ENCODE assay signal across 11 mouse cellular contexts in the genomic region with DNA sequence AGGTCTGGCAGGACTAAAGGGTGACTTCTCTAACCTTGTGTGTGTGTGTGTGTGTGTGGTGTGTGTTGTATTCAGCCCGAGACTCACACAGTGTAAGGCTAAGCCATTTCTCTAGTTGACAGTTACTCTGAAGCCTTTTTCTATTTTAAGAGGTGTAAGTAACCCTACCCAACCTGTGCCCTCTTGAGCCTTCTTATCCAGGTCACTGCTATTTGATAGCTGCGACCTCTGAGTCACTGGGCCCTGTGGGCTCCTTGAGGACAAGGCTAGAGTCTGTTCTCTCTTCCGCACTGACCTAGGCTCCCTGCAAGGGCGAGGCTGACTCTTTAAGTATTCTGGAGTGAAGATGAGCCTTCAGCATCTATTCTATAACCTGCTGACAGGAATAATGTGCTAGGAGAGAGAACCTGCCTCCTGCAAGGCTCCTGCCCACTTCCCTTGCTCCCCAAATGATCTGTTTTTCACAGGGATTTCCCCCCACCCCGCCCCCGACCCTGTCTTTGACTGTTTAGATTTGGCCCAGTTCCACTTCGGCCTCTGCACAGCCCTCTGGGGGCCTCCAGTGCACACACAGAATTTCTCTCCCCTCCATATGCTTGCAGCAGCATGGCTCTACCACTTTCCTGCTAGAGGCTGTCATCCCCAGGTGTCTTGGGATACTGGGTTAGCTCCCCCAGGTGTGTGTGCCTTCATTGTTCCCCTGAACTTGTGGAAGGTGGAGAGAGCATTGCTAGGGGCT. TPM values are rescaled to one million over a fixed set of nuclear protein-coding genes. Genes with fewer than 3 reads are reported as not detected.
DNase-seq lines count a peak whose midpoint lies in the region; ATAC-seq lines count a peak whose summit lies in the region.
"Had no signal": no experiment of that assay in that cellular context is flagged by ENCODE, and none has a peak within 500 bp of the region (broad histone marks: within the 10 kb centered on the region; RNA-seq: fewer than 3 reads in every experiment).

No protein-coding gene starts in this region.

- WGBS in hindbrain, embryonic 16.5 days = 56% methylated on average over 7 of the region's 7 CpGs
- 66% methylated on average over 7 of the region's 7 CpGs for WGBS in hindbrain, embryonic 10.5 days
- 49% methylated on average over 7 of the region's 7 CpGs for WGBS in limb, embryonic 13.5 days

- no peaks in the 10 kb centered on the region for H3K36me3 ChIP-seq in hindbrain, embryonic 16.5 days (ENCODE audit: control insufficient read depth, insufficient read depth, low read length)
- no peaks in the 10 kb centered on the region for H3K36me3 ChIP-seq in hindbrain, embryonic 10.5 days
- no peaks in the 10 kb centered on the region for H3K36me3 ChIP-seq in limb, embryonic 13.5 days

- H3K27ac ChIP-seq in hindbrain, embryonic 16.5 days (ENCODE audit: low read depth, low read length) = no peak overlapping the region
- no peak overlapping the region for H3K27ac ChIP-seq in hindbrain, embryonic 10.5 days
- H3K27ac ChIP-seq in limb, embryonic 13.5 days = no peak overlapping the region

- peak; percentile 54; the same call in 1 of the 2 replicates for ATAC-seq in hindbrain, embryonic 16.5 days
- ATAC-seq in limb, embryonic 13.5 days (ENCODE audit: low FRiP score, low read depth) = peak; percentile 28; the same call in 1 of the 2 replicates
- ATAC-seq in CD4-positive, CD25-positive, alpha-beta regulatory T cell, adult 4 months = no peak

- no peak for DNase-seq in hindbrain, embryonic 10.5 days (ENCODE audit: low spot score)
- peak; percentile 12 to 58 for DNase-seq in spleen, postnatal 4 days (ENCODE audit: low spot score in 2 of 2)
- no peak for DNase-seq in spleen, postnatal 14 days (ENCODE audit: low spot score in 2 of 2)
- DNase-seq in right cerebral cortex, adult 2 months (ENCODE audit: low spot score in 2 of 2) = no peak
- DNase-seq in layer of hippocampus, adult 8-10 months (ENCODE audit: low spot score in 2 of 2) = no peak
- DNase-seq: cerebellum, postnatal 25 days; right cerebral cortex, postnatal 25 days; thymus, postnatal 4 days had no signal

- H3K27me3 ChIP-seq in hindbrain, embryonic 16.5 days (replicated peaks; ENCODE audit: control insufficient read depth, insufficient read depth, low read length) = no peaks in the 10 kb centered on the region
- H3K27me3 ChIP-seq in hindbrain, embryonic 10.5 days (ENCODE audit: insufficient read depth, poor library complexity, severe bottlenecking) = 0 out of 2 replicates have a peak, but pooled peaks cover under 1% of the 10 kb centered on the region
- no peaks in the 10 kb centered on the region for H3K27me3 ChIP-seq in limb, embryonic 13.5 days

- no peaks in the 10 kb centered on the region for H3K9me3 ChIP-seq in hindbrain, embryonic 16.5 days (ENCODE audit: control insufficient read depth, low read length)
- no peaks in the 10 kb centered on the region for H3K9me3 ChIP-seq in hindbrain, embryonic 10.5 days
- H3K9me3 ChIP-seq in limb, embryonic 13.5 days = no peaks in the 10 kb centered on the region

- H3K9ac ChIP-seq in hindbrain, embryonic 16.5 days (ENCODE audit: low read depth, low read length) = no peak overlapping the region
- H3K9ac ChIP-seq in limb, embryonic 13.5 days = no peak overlapping the region

- H3K4me1 ChIP-seq in hindbrain, embryonic 16.5 days (ENCODE audit: control insufficient read depth, insufficient read depth, low read depth, low read length) = peaks cover 6% of the 10 kb centered on the region; the same call in 1 of the 2 replicates
- peaks cover 15% of the 10 kb centered on the region; the same call in 1 of the 2 replicates for H3K4me1 ChIP-seq in hindbrain, embryonic 10.5 days (replicated peaks)
- H3K4me1 ChIP-seq in limb, embryonic 13.5 days = peaks cover 25% of the 10 kb centered on the region

- H3K4me3 ChIP-seq in hindbrain, embryonic 16.5 days (ENCODE audit: low read length) = no peak overlapping the region
- H3K4me3 ChIP-seq in hindbrain, embryonic 10.5 days = no peak overlapping the region
- H3K4me3 ChIP-seq in limb, embryonic 13.5 days = no peak overlapping the region

- no peak overlapping the region for H3K4me2 ChIP-seq in hindbrain, embryonic 16.5 days (ENCODE audit: low read length)
- H3K4me2 ChIP-seq in limb, embryonic 13.5 days (replicated peaks) = peak overlapping the region; percentile 15; the same call in 1 of the 2 replicates

RNA-seq across cellular contexts. Expression of a gene that starts 9.1 kb away (rescaled TPM):
- polyA plus RNA-seq in hindbrain, embryonic 16.5 days (2015; fragmentation: Nextera tagmentation; extraction: Ambion mirVana) = 19.5 and 22.1 TPM in 2 replicates
- polyA plus RNA-seq in hindbrain, embryonic 10.5 days (2016; fragmentation: Nextera tagmentation; extraction: Ambion mirVana) = 7.3 and 9.8 TPM in 2 replicates
- 10.3 and 11.2 TPM in 2 replicates for polyA plus RNA-seq in limb, embryonic 13.5 days (2015; fragmentation: Nextera tagmentation; extraction: Ambion mirVana)
- 10 to 100 TPM; 10.3 to 13.8 TPM for polyA plus RNA-seq in CD4-positive, CD25-positive, alpha-beta regulatory T cell, adult 4 months (2017; shearing (Covaris generic))
- 10 to 100 TPM; 40.6 to 49.2 (median 47.4) TPM for total RNA-seq in layer of hippocampus, adult 8-10 months (2022)

Comparison
In these comparisons a context has a peak if more than half of its experiments do, and no peak if none do; other contexts are left out.
1. DNase-seq: peak in spleen, postnatal 4 days (2 of 2); none in hindbrain, embryonic 10.5 days (single experiment), spleen, postnatal 14 days (0 of 2), right cerebral cortex, adult 2 months (0 of 2) and layer of hippocampus, adult 8-10 months (0 of 2).